ENCODE assay signal across 17 mouse cellular contexts in genomic region chr4:123479991-123480390, GRCm38 (mm10).
DNase-seq lines count a peak whose midpoint lies in the region; ATAC-seq and TF ChIP-seq lines count a peak whose summit lies in the region.
"Had no signal": no experiment of that assay in that cellular context is flagged by ENCODE, and none has a peak within 500 bp of the region (broad histone marks: within the 10 kb centered on the region; RNA-seq: fewer than 3 reads in every experiment).

No protein-coding gene starts in this region.

- H3K36me3 ChIP-seq in heart, embryonic 10.5 days: peaks cover 82% of the 10 kb centered on the region
- H3K36me3 ChIP-seq in intestine, postnatal 0 days (ENCODE audit: control insufficient read depth, insufficient read depth): peaks cover 45% of the 10 kb centered on the region
- H3K36me3 ChIP-seq in intestine, embryonic 15.5 days: peaks cover 8% of the 10 kb centered on the region; the same call in 1 of the 2 replicates

- no peak for ATAC-seq in intestine, postnatal 0 days
- no peak for ATAC-seq in intestine, embryonic 15.5 days
- ATAC-seq: forebrain, embryonic 15.5 days had no signal

- H3K4me1 ChIP-seq in heart, embryonic 10.5 days: no peaks in the 10 kb centered on the region
- no peaks in the 10 kb centered on the region for H3K4me1 ChIP-seq in intestine, postnatal 0 days (replicated peaks; ENCODE audit: control insufficient read depth, insufficient read depth, low read length)
- no peaks in the 10 kb centered on the region for H3K4me1 ChIP-seq in intestine, embryonic 15.5 days (replicated peaks)
- H3K4me1 ChIP-seq: embryonic facial prominence, embryonic 12.5 days; heart, embryonic 15.5 days; hindbrain, embryonic 15.5 days had no signal

- WGBS in heart, embryonic 10.5 days: 92% methylated on average over 4 of the region's 4 CpGs
- 90% methylated on average over 4 of the region's 4 CpGs for WGBS in intestine, postnatal 0 days
- WGBS in intestine, embryonic 15.5 days: 92% methylated on average over 4 of the region's 4 CpGs

- no peak for TF ChIP-seq CTCF in intestine, postnatal 0 days (IDR thresholded peaks at IDR 0.05; ENCODE audit: low read depth)

- H3K27me3 ChIP-seq in heart, embryonic 10.5 days (ENCODE audit: insufficient read depth, poor library complexity, severe bottlenecking): no peaks in the 10 kb centered on the region
- H3K27me3 ChIP-seq in intestine, postnatal 0 days (replicated peaks; ENCODE audit: control insufficient read depth, insufficient read depth, low read length): no peaks in the 10 kb centered on the region
- H3K27me3 ChIP-seq in intestine, embryonic 15.5 days (replicated peaks): no peaks in the 10 kb centered on the region
- H3K27me3 ChIP-seq: embryonic facial prominence, embryonic 12.5 days; forebrain, embryonic 15.5 days; heart, embryonic 15.5 days; hindbrain, embryonic 15.5 days had no signal

- peak; percentile 90 for DNase-seq in heart, adult 11 months
- DNase-seq in heart, embryonic 10.5 days (ENCODE audit: low spot score): no peak
- peak; percentile 44 to 48 for DNase-seq in heart, adult 9 months (ENCODE audit: low spot score in 2 of 2)
- no peak for DNase-seq in heart, postnatal 25 days (ENCODE audit: low spot score)
- no peak for DNase-seq in kidney, postnatal 10 days
- DNase-seq: adrenal gland, postnatal 10 days; cerebellum, adult 11 months; cerebellum, adult 9-10 months; cerebellum, postnatal 25 days; gastrocnemius, postnatal 10 days; kidney, adult 2 months had no signal

- no peaks in the 10 kb centered on the region for H3K9me3 ChIP-seq in heart, embryonic 10.5 days
- H3K9me3 ChIP-seq in intestine, postnatal 0 days (ENCODE audit: control insufficient read depth): no peaks in the 10 kb centered on the region
- no peaks in the 10 kb centered on the region for H3K9me3 ChIP-seq in intestine, embryonic 15.5 days
- H3K9me3 ChIP-seq: embryonic facial prominence, embryonic 12.5 days; forebrain, embryonic 15.5 days; heart, embryonic 15.5 days; hindbrain, embryonic 15.5 days had no signal

- H3K27ac ChIP-seq in heart, embryonic 10.5 days: no peak overlapping the region
- 0 out of 2 replicates have a peak overlapping the region, but pooled peaks have one; percentile 22 for H3K27ac ChIP-seq in intestine, postnatal 0 days (ENCODE audit: low read depth, low read length)
- H3K27ac ChIP-seq in intestine, embryonic 15.5 days: no peak overlapping the region
- H3K27ac ChIP-seq: embryonic facial prominence, embryonic 12.5 days; forebrain, embryonic 15.5 days; heart, embryonic 15.5 days; hindbrain, embryonic 15.5 days had no signal

- no peak overlapping the region for H3K9ac ChIP-seq in intestine, postnatal 0 days (ENCODE audit: low read depth, low read length)
- H3K9ac ChIP-seq in intestine, embryonic 15.5 days: no peak overlapping the region
- H3K9ac ChIP-seq: embryonic facial prominence, embryonic 12.5 days; forebrain, embryonic 15.5 days; heart, embryonic 15.5 days; hindbrain, embryonic 15.5 days had no signal

- H3K4me2 ChIP-seq in intestine, postnatal 0 days (replicated peaks; ENCODE audit: low read depth): no peak overlapping the region
- H3K4me2 ChIP-seq in intestine, embryonic 15.5 days (replicated peaks): no peak overlapping the region
- H3K4me2 ChIP-seq: embryonic facial prominence, embryonic 12.5 days; forebrain, embryonic 15.5 days; heart, embryonic 15.5 days; hindbrain, embryonic 15.5 days had no signal

- intact Hi-C loops in heart, postnatal 25 days (cut with DNase I): no loop called here

- H3K4me3 ChIP-seq in heart, embryonic 10.5 days: no peak overlapping the region
- H3K4me3 ChIP-seq in intestine, postnatal 0 days (ENCODE audit: low read depth, low read length): no peak overlapping the region
- no peak overlapping the region for H3K4me3 ChIP-seq in intestine, embryonic 15.5 days (replicated peaks)
- H3K4me3 ChIP-seq: embryonic facial prominence, embryonic 12.5 days; forebrain, embryonic 15.5 days; heart, embryonic 15.5 days; hindbrain, embryonic 15.5 days had no signal

Comparison
In these comparisons a context has a peak if more than half of its experiments do, and no peak if none do; other contexts are left out.
1. DNase-seq: peak in heart, adult 11 months (single experiment) and heart, adult 9 months (2 of 2); none in heart, embryonic 10.5 days (single experiment), heart, postnatal 25 days (single experiment) and kidney, postnatal 10 days (single experiment).